Mouse (Mus musculus) cerebellum, postnatal 10 days (tissue): ENCODE data around the gene Itgb3bp.

Experiments used
- DNase-seq, 2 experiments: peaks; one replicate each; pipeline ENCODE4 v3.0.0; 2021; ENCODE audit warnings: mixed read lengths in 2 of 2

Gene Itgb3bp

GRCm38 (mm10) chr4:99929613-99930517 is at the start of gene Itgb3bp:
Itgb3bp (minus strand) TSS chr4:99929813.
- DNase-seq, result peak; percentile 91 to 92

- no peak for DNase-seq
Observed at GRCm38 (mm10) chr4:99979326-99979725, 49.7 kb upstream of the Itgb3bp start.

- DNase-seq, result peak; percentile 75 to 82
Observed at GRCm38 (mm10) chr4:99974375-99974774, 44.8 kb upstream of the Itgb3bp start.

GRCm38 (mm10) chr4:99973931-99974330 is 44.3 kb upstream of the Itgb3bp start:
- DNase-seq, result peak; percentile 66 to 74

GRCm38 (mm10) chr4:99972886-99973285 is 43.3 kb upstream of the Itgb3bp start:
- no peak for DNase-seq

GRCm38 (mm10) chr4:99970097-99970496 is 40.5 kb upstream of the Itgb3bp start:
- no peak for DNase-seq

GRCm38 (mm10) chr4:99969328-99969727 is 39.7 kb upstream of the Itgb3bp start:
- no peak for DNase-seq

GRCm38 (mm10) chr4:99966555-99966954 is 36.9 kb upstream of the Itgb3bp start:
- DNase-seq, result no peak

GRCm38 (mm10) chr4:99959308-99959707 is 29.7 kb upstream of the Itgb3bp start:
- DNase-seq, result no peak

- no peak for DNase-seq
Observed at GRCm38 (mm10) chr4:99958084-99958815, 28.6 kb upstream of the Itgb3bp start.

GRCm38 (mm10) chr4:99957186-99957585 is 27.6 kb upstream of the Itgb3bp start:
- DNase-seq, result no peak

GRCm38 (mm10) chr4:99955396-99955795 is 25.8 kb upstream of the Itgb3bp start:
- peak; percentile 51 to 72 for DNase-seq

GRCm38 (mm10) chr4:99953904-99954303 is 24.3 kb upstream of the Itgb3bp start:
- no peak for DNase-seq

- DNase-seq, result no peak
Observed at GRCm38 (mm10) chr4:99947896-99948295, 18.3 kb upstream of the Itgb3bp start.

- DNase-seq, result peak in 1 of 2 experiments; percentile 54
Observed at GRCm38 (mm10) chr4:99947192-99947591, 17.6 kb upstream of the Itgb3bp start.

- DNase-seq, result no peak
Observed at GRCm38 (mm10) chr4:99946516-99946915, 16.9 kb upstream of the Itgb3bp start.

- no peak for DNase-seq
Observed at GRCm38 (mm10) chr4:99945011-99945410, 15.4 kb upstream of the Itgb3bp start.

- no peak for DNase-seq
Observed at GRCm38 (mm10) chr4:99944606-99945005, 15.0 kb upstream of the Itgb3bp start.

- DNase-seq, result peak; percentile 42 to 55
Observed at GRCm38 (mm10) chr4:99941655-99942414, 12.2 kb upstream of the Itgb3bp start.

GRCm38 (mm10) chr4:99939711-99940505 is 10.3 kb upstream of the Itgb3bp start:
- DNase-seq, result peak; percentile 66 to 68

- DNase-seq, result no peak
Observed at GRCm38 (mm10) chr4:99936278-99936677, 6.7 kb upstream of the Itgb3bp start.

GRCm38 (mm10) chr4:99934859-99935258 is 5.2 kb upstream of the Itgb3bp start:
- DNase-seq, result peak; percentile 42 to 47
